Mouse (Mus musculus) 416B (cell line): ENCODE results near the gene Itpr3.

ENCODE experiments used
- DNase-seq: peaks from one replicate; pipeline ENCODE4 v3.0.0; 2011; ENCODE audit warnings: low read depth

The Itpr3 gene

DNA sequence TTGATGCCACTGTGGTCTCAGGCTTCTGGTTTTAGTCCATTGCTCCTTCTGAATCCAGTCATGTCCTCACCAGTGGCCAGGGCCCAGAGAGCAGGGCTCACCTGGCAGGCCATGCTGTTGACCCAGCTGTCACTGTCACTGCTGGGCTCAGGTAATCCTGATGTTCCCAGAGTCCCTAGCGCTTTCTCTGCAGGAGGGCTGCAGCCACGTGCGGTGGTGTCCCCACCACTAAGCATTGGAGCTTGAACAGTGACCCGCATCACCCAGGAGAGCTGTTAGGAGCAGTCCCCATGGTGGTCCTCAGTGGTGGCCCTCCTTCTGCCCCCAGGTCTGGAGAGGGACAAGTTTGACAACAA, 62.4 kb downstream of the Itpr3 start:
- no peak for DNase-seq

- no peak for DNase-seq
Measured at GRCm38 (mm10) chr17:27119954-27120353, 62.9 kb downstream of the Itpr3 start.

DNA sequence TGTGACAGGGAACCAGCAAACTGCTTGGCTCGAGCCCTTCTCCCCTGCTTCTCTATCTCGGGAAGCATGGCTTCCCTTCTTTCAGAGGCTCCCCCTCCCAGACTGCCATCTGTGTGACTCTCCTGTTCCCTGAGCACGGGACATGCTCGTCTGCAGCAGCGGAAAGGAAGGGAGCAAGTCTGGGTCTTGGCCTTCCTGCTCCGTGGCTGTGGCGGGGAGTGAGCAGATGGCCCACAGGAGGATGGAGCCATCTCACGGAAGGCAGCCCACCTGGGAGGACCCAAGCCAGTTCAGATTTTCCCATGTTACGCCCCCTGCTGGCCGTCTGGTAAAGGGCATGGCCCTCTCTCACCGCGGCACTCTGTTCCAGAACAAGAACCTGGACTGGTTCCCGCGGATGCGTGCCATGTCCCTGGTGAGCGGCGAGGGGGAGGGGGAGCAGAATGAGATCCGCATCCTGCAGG, 63.5 kb downstream of the Itpr3 start:
- DNase-seq: no peak

DNA sequence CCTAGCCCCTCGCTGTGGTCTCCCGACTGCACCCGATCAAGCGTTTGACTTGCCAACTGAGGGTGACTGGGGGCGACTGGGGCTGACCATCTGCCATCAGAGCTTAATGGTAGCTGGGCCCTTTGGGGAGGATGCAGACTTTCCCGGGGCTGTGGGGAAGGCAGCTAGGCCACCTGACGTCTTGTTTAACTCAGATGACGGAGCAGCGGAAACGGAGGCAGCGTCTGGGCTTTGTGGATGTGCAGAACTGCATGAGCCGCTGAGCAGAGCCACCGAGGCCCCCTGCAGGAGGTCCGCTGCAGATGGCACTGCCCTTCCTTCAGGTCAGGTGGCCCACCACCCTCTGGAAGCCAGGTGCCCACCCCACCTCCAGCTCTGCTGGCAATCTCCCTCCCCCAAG, 64.2 kb downstream of the Itpr3 start:
- DNase-seq: no peak

DNA sequence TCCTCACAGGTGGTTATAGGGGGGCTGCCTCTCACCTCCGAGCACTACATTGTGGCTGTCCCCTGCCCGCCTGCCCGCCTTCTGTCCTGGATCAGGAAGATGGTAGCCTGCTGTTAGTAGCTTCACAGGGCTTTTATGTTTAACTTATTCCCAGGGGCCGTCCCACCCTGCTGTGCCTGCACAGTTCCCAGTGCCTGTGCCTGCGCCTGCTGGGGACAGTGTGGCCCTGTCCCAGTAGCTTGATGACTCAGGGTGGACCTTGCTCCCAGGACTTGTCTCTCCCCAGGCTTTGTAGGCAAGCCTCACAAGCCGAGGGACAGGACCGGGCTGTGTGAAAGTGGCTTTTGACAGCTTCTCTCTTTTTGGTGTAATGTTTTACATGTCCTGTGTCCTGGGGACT, 64.7 kb downstream of the Itpr3 start:
- no peak for DNase-seq

DNA sequence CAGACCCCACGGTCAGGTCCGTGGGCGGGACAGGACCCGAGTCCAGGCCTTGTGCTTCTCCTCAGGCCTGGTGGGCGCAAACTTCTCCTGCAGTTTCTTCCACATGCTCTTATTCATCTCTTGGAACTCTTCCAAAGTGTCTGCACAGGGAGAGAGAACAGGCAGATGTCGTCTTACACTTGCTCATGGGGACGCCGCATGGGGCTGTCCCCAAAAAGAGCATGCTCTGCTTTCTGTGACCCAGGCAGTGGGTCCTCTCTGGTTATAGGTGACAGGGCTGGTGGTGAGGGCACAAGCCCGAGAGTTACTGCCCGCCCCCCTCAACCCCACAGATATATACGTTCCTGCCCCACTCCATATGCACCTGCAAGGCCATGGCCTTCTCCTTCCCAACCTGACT, 65.6 kb downstream of the Itpr3 start:
- DNase-seq: no peak

- DNase-seq: no peak
Measured at GRCm38 (mm10) chr17:27123103-27123502, 66.0 kb downstream of the Itpr3 start.

- DNase-seq: no peak
Measured at GRCm38 (mm10) chr17:27123813-27124375, 66.8 kb downstream of the Itpr3 start.

DNA sequence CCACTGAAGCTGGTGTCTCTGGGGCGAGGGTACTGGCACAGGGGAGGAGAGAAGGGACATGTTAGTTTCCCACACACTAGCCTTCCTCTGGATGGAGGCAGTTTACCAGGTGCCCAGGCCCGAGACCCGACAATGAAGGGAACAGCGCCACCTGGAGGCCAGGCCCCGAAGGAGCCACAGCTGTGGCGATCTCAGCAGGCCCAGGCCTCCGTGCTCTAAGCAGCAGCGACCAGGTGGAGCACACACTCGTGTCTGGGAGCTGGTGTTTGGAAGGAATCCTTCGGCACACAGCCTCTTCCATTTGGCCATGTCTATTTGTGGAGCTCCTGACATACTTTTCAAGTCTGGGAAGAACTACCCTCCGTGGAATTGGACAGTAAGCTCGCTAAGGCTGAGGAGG, 68.1 kb downstream of the Itpr3 start:
- DNase-seq: peak; percentile 61

- no peak for DNase-seq
Measured at GRCm38 (mm10) chr17:27125669-27126202, 68.6 kb downstream of the Itpr3 start.

- no peak for DNase-seq
Measured at GRCm38 (mm10) chr17:27126974-27127373, 69.9 kb downstream of the Itpr3 start.

DNA sequence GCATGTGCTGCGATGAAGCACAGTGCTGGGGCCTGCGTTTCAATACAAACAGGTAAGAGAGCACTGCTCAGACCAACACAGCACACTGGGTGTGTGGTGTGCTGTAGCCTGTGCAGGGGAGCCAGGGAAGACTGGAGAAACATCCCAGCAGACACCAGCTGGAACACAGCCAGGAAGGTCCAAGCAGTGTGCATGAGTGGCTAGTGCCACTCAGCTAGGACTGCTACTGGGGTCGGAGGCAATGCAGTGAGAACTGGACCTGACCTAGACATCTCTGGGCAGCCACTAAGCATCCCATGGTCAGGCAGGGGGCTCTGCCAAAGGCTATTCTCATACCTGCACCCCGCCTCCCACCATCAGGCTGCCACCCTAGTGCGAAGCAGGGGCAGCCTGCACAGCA, 71.1 kb downstream of the Itpr3 start:
- DNase-seq: no peak

DNA sequence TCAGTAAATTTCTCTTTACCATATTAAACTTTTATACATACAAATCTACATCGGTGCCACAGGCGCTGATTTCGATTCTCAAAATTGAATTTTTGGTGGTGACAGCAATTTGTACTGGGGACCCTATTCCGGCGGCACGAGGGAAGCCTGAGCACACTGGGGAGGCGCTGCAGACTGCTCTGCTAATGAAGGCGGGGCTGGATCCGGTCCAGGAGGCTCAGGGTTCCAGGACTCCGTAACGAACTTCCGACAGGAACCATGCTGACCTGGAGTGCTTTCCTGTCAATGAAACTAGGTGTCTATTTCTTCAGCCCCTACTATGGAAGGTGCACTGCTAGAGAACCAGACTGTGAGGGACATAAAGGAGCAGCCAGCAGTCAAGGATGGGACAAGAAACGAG, 72.2 kb downstream of the Itpr3 start:
- DNase-seq: no peak

GRCm38 (mm10) chr17:27129819-27130218, 72.7 kb downstream of the Itpr3 start:
- no peak for DNase-seq

- DNase-seq: no peak
Measured at GRCm38 (mm10) chr17:27130246-27130645, 73.1 kb downstream of the Itpr3 start.

DNA sequence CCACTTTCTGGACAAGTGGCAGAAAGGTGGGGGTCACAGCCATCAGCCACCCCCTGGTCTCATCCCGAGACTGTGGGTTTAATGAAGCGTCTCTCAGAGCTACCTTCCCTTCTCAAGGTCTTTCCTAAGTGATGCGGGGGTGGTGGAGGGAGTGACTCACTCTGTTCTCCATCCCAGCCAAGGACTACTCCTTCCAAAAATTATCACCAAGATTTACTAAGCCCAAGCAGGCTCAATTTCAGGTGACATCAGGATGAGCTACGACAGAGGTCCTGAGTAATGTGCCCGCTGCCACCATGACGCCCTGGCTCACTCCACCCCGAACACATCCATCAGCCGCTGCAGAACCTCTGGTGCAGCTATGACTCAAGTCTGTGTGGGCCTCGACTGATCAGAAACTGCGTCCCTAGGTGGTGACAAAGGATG, 74.1 kb downstream of the Itpr3 start:
- DNase-seq: no peak

GRCm38 (mm10) chr17:27132238-27132637, 75.1 kb downstream of the Itpr3 start:
- no peak for DNase-seq

DNA sequence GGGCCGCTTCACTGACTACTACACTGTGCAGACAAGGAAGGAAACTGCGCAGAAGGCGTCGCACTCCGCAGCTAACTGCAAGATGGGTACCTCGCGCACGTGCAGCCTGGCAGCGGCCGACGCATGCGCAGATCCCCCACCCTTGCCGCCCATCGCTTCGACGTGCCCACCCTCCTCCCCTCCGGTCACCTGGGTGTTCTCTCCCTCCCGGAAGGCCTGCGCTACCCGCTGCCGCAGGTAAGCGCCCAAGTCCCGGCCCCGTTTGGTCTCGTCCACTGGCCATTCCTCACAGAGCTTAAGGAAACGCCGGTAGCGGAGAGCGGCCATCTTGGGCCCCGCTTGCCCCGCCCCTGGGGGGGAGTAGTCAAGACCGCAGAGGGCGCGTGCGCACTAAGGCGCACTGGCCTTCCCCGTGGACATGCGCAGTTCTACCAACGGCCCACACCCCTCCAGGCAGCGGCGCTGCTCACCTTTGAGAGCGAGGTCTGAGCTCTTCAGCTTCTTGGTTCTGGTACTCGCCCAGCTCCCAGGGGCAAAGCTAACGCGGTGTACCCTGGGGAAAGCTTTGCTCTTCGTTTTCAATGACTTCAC, 76.5 kb downstream of the Itpr3 start, which contains the start of gene Uqcc2:
Gene Uqcc2 (minus strand): TSS at position 366 of the 591 bp plus-strand sequence.
- DNase-seq: peak; percentile 96

DNA sequence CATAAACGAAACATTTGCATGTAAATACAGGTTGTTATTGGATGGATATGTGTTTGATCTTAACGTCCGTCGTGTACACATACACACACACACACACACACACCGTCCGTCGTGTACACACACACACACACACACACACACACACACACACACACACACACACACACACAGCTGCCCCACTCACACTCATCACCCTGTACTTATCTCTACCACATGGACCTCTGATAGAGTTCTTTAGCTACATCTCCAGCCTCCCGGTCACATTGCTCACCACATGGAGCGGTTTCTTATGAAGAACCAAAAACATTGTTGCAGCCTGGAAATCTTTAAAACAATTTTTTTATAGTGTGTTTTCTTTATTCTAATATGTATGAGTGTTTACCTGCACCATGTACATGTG, 77.1 kb downstream of the Itpr3 start:
- DNase-seq: no peak

DNA sequence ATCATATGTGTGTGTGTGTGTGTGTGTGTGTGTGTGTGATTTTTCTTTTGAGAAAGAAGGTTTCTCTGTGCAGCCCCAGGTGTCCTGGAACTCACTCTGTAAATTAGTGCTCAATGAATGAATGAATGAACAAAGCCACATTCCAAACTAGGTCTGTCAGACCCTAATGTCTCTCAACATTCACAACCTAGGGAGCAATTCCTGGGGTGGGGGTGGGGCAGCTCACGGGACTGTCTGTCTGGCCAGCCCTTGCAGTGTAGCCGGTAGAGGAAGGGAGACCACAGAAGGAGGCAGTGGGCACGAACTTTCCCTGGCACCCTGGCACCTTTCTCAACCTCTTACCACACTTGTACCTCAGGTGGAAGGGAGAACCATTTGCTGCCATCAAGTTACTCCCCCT, 77.6 kb downstream of the Itpr3 start:
- DNase-seq: no peak

- DNase-seq: no peak
Measured at GRCm38 (mm10) chr17:27138396-27138795, 81.3 kb downstream of the Itpr3 start.

DNA sequence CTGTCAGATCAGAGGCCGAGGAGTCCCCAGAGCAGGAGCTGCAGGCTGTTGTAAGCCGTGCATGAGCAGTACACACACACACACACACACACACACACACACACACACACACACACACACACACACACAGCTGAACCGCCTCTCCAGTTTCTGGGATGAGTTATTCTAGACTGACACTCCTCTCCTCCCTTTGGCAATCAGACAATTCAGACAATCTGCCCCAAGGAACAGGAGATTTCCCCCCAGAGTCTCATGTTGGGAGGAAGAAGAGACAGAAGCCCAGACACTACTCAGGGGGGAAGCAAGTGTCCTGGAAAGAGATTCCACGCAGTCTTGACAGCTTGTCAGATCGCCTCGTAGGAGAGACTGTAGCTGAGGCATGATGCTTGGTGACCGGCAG, 82.2 kb downstream of the Itpr3 start:
- DNase-seq: no peak

GRCm38 (mm10) chr17:27140262-27140661, 83.2 kb downstream of the Itpr3 start:
- no peak for DNase-seq

- peak; percentile 11 for DNase-seq
Measured at GRCm38 (mm10) chr17:27141971-27142450, 84.9 kb downstream of the Itpr3 start.
